Mouse (Mus musculus) midbrain, embryonic 10.5 days (tissue): ENCODE results near the gene Zfp827. TPM values are rescaled to one million over a fixed set of nuclear protein-coding genes. Genes with fewer than 3 reads are reported as not detected.

Source experiments
- DNase-seq: peaks from one replicate; pipeline ENCODE4 v3.0.0-alpha.2; 2017; ENCODE audit warnings: low spot score
- H3K27ac ChIP-seq: fragments of 300-500 bp; sonication (generic); replicated peaks from 2 replicates; pipeline ENCODE4 v1.5.1; 2016; ENCODE audit warnings: mild to moderate bottlenecking
- H3K27me3 ChIP-seq: fragments of 300-500 bp; sonication (generic); 2 replicates; pipeline ENCODE4 v1.6.1; 2016; ENCODE audit warnings: low read depth, mild to moderate bottlenecking; ENCODE audit not compliant: poor library complexity, severe bottlenecking
- H3K36me3 ChIP-seq: fragments of 300-500 bp; sonication (generic); 2 replicates; pipeline ENCODE4 v1.6.1; 2016; ENCODE audit warnings: mild to moderate bottlenecking, moderate library complexity
- H3K4me1 ChIP-seq: fragments of 300-500 bp; sonication (generic); 2 replicates; pipeline ENCODE4 v1.6.1; 2016
- H3K4me3 ChIP-seq: fragments of 300-500 bp; sonication (generic); 2 replicates; pipeline ENCODE4 v1.5.1; 2016; ENCODE audit warnings: mild to moderate bottlenecking, moderate library complexity
- H3K9me3 ChIP-seq: fragments of 300-500 bp; sonication (generic); replicated peaks from 2 replicates; pipeline ENCODE4 v1.6.1; 2016; ENCODE audit warnings: mild to moderate bottlenecking
- WGBS: fragments of 180-500 bp; shearing (Covaris S2); methylation state at CpG from one replicate; pipeline ENCODE4 v1.1.7; 2016; 5-methylcytosine and 5-hydroxymethylcytosine counted together
- polyA plus RNA-seq: library from polyadenylated mRNA; unstranded; fragments of >200 nt; fragmentation: Nextera tagmentation; extraction: Ambion mirVana; gene quantifications from 2 replicates; pipeline ENCODE4 v1.2.1, GENCODE M21; 2016

Gene Zfp827
- polyA plus RNA-seq, 1 experiment from 2014 or later: 4.5 TPM

DNA sequence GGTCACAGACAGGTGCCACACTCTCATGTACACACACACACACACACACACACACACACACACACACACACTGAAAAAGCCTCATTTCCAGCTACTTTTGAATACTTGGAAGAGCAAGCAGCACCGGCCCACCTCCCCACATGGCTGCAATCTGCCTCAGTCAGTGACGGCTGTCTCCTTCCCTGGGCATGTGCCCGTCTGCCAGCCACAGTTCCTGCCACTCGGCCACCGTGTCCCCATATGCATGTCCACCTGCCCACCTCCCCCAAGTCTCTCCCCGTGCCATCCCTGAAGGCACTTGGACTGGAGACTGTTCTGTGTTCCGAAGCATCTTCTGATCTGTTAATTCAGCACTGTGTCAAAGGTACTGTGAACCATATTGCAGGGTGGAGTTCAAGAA is 9.8 kb downstream of the Zfp827 start:
- Histone ChIP-seq H3K36me3 (peaks cover 30% of the 10 kb centered on the region), H3K4me3 (no peak overlapping the region), H3K27me3 (no peaks in the 10 kb centered on the region), H3K27ac (no peak overlapping the region), H3K4me1 (peaks cover 13% of the 10 kb centered on the region), H3K9me3 (no peaks in the 10 kb centered on the region)
- WGBS: 93% methylated on average over 7 of the region's 7 CpGs
- no peak for DNase-seq

DNA sequence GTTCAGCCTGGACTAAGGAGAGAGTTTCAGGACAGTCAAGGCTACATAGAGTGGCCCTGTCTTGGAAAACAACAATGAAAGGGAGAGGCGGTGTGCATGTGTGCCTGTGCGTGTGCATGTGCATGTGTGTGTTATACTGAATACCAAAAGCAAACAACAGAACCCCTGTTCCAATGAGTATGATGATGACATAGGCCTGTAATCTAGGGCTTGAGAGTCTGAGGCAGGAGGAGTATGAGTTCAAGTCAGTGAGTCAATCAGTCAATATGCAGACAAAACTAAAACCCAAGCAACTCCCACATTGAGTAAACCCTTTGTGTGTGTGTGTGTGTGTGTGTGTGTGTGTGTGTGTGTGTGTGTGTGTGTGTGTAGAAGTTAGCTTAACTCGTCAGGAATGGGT is 13.2 kb downstream of the Zfp827 start:
- WGBS: 85% methylated on average over 3 of the region's 3 CpGs
- Histone ChIP-seq H3K4me1 (0 out of 2 replicates have a peak, but pooled peaks cover under 1% of the 10 kb centered on the region), H3K36me3 (peaks cover 30% of the 10 kb centered on the region), H3K27ac (no peak overlapping the region), H3K4me3 (no peak overlapping the region), H3K9me3 (no peaks in the 10 kb centered on the region), H3K27me3 (no peaks in the 10 kb centered on the region)
- no peak for DNase-seq

GRCm38 (mm10) chr8:79042252-79042651 is 14.0 kb downstream of the Zfp827 start:
- 0 out of 2 replicates have a peak, but pooled peaks cover 3% of the 10 kb centered on the region for H3K4me1 ChIP-seq
- peaks cover 31% of the 10 kb centered on the region for H3K36me3 ChIP-seq
- 77% methylated on average over 3 of the region's 3 CpGs for whole genome bisulfite sequencing
- no peaks in the 10 kb centered on the region for H3K9me3 ChIP-seq
- H3K4me3 ChIP-seq: no peak overlapping the region
- H3K27ac ChIP-seq: no peak overlapping the region
- no peak for DNase-seq
- no peaks in the 10 kb centered on the region for H3K27me3 ChIP-seq

DNA sequence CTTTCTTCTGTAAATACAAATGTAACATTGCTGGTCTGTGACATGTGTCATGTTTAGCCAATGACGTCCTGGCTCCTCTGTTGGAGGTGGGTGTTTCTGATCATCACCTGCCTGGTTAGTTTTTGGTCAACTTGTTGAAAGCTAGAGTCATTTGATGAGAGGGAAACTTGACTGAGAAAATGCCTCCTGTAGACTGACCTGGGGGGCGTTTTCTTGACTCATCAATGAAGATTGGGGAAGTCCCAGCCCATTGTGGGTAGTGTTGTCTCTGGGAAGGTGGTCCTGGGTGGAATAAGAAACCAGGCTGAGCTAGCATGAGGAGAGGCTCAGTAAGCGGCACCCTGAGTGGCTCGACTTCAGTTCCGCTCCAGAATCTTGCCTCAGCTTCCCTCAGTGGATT is 16.4 kb downstream of the Zfp827 start:
- Histone ChIP-seq H3K27ac (no peak overlapping the region), H3K36me3 (peaks cover 29% of the 10 kb centered on the region), H3K4me1 (0 out of 2 replicates have a peak, but pooled peaks cover 3% of the 10 kb centered on the region), H3K4me3 (no peak overlapping the region), H3K9me3 (no peaks in the 10 kb centered on the region), H3K27me3 (no peaks in the 10 kb centered on the region)
- DNase-seq: no peak
- 93% methylated on average over 5 of the region's 5 CpGs for WGBS

GRCm38 (mm10) chr8:79046659-79047058 is 18.4 kb downstream of the Zfp827 start:
- no peak overlapping the region for H3K4me3 ChIP-seq
- WGBS: 86% methylated on average over 4 of the region's 4 CpGs
- 0 out of 2 replicates have a peak, but pooled peaks cover 3% of the 10 kb centered on the region for H3K4me1 ChIP-seq
- H3K9me3 ChIP-seq: no peaks in the 10 kb centered on the region
- H3K36me3 ChIP-seq: peaks cover 37% of the 10 kb centered on the region
- DNase-seq: no peak
- no peak overlapping the region for H3K27ac ChIP-seq
- no peaks in the 10 kb centered on the region for H3K27me3 ChIP-seq

GRCm38 (mm10) chr8:79048388-79049005 is 20.3 kb downstream of the Zfp827 start:
- no peaks in the 10 kb centered on the region for H3K27me3 ChIP-seq
- 0 out of 2 replicates have a peak, but pooled peaks cover 3% of the 10 kb centered on the region for H3K4me1 ChIP-seq
- DNase-seq: no peak
- peaks cover 49% of the 10 kb centered on the region for H3K36me3 ChIP-seq
- 89% methylated on average over 6 of the region's 6 CpGs for WGBS
- H3K4me3 ChIP-seq: no peak overlapping the region
- H3K27ac ChIP-seq: no peak overlapping the region
- H3K9me3 ChIP-seq: no peaks in the 10 kb centered on the region

GRCm38 (mm10) chr8:79054222-79054621 is 26.0 kb downstream of the Zfp827 start:
- Histone ChIP-seq H3K4me1 (no peaks in the 10 kb centered on the region), H3K9me3 (no peaks in the 10 kb centered on the region), H3K27me3 (no peaks in the 10 kb centered on the region), H3K27ac (no peak overlapping the region), H3K4me3 (no peak overlapping the region), H3K36me3 (peaks cover 43% of the 10 kb centered on the region)
- no peak for DNase-seq
- 92% methylated on average over 6 of the region's 6 CpGs for WGBS

DNA sequence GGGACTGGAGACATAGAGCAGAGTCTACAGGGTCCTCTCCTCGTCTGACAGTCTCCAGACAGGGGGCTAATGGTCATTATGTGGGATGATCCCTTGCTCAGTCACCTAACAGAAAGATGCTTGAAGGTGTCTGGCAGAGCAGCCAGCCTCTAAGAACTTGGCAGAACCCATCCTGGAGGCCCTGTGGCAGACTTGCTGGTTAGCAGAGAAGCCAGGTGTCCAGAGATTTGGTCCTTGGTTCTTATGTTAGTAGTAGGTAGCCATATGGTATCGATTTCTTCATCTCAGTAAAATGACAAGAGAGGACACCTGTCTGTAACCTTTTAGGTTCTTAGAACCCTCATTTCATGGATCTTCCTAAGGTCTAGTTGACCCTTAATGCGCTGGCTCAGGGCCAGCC is 28.9 kb downstream of the Zfp827 start:
- Histone ChIP-seq H3K4me3 (no peak overlapping the region), H3K36me3 (peaks cover 43% of the 10 kb centered on the region), H3K4me1 (no peaks in the 10 kb centered on the region), H3K27me3 (no peaks in the 10 kb centered on the region), H3K27ac (no peak overlapping the region), H3K9me3 (no peaks in the 10 kb centered on the region)
- 85% methylated on average over 3 of the region's 3 CpGs for WGBS
- no peak for DNase-seq

- H3K36me3 ChIP-seq: peaks cover 57% of the 10 kb centered on the region
These were observed 31.1 kb downstream of the Zfp827 start for GRCm38 (mm10) chr8:79059361-79059760.

DNA sequence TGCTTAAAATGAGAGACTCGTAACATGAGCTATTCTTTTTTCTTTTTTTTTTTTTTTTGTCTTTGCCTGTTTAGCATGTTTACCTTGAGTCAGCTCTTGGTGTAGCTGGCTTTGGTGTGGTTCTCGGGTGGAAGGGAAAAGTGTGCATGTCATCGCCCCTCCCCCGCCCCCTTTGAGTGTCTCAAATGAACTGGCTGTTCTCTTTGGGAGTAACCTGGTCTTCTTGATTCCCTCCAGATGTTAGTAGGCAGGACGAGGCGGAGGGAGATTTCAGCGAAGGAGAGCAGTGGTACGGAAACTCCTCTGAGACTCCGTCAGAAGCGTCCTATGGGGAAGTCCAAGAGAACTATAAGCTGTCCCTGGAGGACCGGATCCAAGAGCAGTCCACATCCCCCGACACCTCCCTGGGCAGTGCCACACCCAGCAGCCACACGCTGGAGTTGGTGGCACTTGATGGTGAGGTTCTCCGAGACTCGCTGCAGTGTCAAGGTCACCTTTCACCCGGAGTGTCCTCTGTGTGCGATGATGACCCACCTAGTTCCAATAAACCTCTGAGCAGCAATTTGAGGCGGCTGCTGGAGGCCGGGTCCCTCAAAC is 31.9 kb downstream of the Zfp827 start:
- Histone ChIP-seq H3K4me3 (no peak overlapping the region), H3K9me3 (no peaks in the 10 kb centered on the region), H3K4me1 (no peaks in the 10 kb centered on the region), H3K27ac (no peak overlapping the region), H3K27me3 (no peaks in the 10 kb centered on the region), H3K36me3 (peaks cover 53% of the 10 kb centered on the region)
- 83% methylated on average over 19 of the region's 19 CpGs for WGBS
- DNase-seq: no peak

More at GRCm38 (mm10) chr8:79059361-79059760, 31.1 kb downstream of the Zfp827 start:
- no peaks in the 10 kb centered on the region for H3K9me3 ChIP-seq
- WGBS: 86% methylated on average over 4 of the region's 4 CpGs
- no peaks in the 10 kb centered on the region for H3K4me1 ChIP-seq
- no peak overlapping the region for H3K27ac ChIP-seq
- H3K27me3 ChIP-seq: no peaks in the 10 kb centered on the region
- no peak overlapping the region for H3K4me3 ChIP-seq
- DNase-seq: no peak

- Histone ChIP-seq H3K27me3 (no peaks in the 10 kb centered on the region), H3K4me1 (no peaks in the 10 kb centered on the region), H3K27ac (no peak overlapping the region), H3K4me3 (no peak overlapping the region), H3K36me3 (peaks cover 86% of the 10 kb centered on the region), H3K9me3 (no peaks in the 10 kb centered on the region)
- no peak for DNase-seq
- WGBS: 84% methylated on average over 2 of the region's 2 CpGs
These were observed 37.7 kb downstream of the Zfp827 start for GRCm38 (mm10) chr8:79065924-79066323.

DNA sequence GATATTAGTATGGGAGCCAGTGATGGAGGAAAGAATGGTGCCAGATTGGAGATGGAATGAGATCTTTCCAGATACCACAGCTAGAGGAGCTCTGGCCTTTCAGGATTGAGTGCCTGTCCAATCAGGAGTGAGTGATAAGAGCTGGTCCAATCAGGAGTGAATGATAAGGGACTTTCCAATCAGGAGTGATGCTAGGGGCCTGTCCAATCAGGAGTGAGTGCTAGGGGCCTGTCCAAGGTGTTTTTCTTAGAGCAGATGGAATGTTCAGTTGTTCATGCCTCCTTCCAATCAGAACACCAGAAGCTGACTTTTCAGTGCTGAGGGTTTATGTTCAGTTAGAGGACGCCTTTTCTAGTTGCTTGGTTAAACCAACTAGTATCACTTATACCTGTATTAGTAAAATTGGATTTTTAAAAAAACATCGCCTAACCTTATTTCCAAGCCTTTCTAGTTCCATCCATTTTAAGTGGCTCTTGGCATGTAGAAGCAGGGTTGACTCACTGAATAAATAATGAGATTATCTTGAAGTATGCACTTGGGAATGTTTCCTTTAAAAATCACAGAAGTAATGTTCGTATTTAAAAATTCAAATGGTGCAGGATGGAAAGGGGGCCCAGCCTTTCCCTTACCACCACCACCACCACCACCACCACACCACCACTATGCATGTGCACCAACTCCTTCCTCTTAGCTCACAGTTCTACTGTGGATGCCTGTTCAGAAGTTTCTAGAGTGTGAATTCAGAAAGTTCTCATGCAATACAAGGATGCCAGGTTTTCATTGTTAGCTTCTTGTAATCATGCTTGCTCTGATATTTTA is 39.8 kb downstream of the Zfp827 start:
- Histone ChIP-seq H3K36me3 (peaks cover 85% of the 10 kb centered on the region), H3K27me3 (no peaks in the 10 kb centered on the region)

DNA sequence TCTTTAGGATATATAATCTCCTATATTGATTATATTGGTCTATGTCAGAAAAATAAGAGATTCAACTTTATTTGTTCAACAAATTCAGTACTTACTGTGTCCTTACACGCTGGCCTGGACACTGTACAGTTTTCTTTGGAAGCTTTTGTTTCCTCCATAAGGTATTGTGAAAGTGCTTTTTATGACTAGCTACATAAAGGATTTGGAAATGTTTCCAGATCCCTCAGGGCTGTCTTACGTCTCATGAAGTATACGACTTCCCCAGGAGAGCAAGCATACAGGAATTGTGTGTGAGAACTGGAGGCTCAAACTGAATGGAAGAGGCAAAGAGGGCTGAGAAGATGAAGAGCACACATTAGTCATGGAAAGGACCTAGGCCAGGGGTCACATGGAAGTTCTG is 45.1 kb downstream of the Zfp827 start:
- H3K36me3 ChIP-seq: peaks cover 89% of the 10 kb centered on the region
- H3K4me3 ChIP-seq: no peak overlapping the region
- H3K27me3 ChIP-seq: no peaks in the 10 kb centered on the region
- no peaks in the 10 kb centered on the region for H3K9me3 ChIP-seq
- H3K4me1 ChIP-seq: peaks cover 17% of the 10 kb centered on the region
- H3K27ac ChIP-seq: no peak overlapping the region
- no peak for DNase-seq
- 91% methylated on average over 3 of the region's 3 CpGs for WGBS

More for the DNA sequence above, 39.8 kb downstream of the Zfp827 start:
- H3K9me3 ChIP-seq: no peaks in the 10 kb centered on the region
- DNase-seq: no peak
- no peak overlapping the region for H3K27ac ChIP-seq
- WGBS: 91% methylated on average over 3 of the region's 3 CpGs
- H3K4me1 ChIP-seq: peaks cover 6% of the 10 kb centered on the region; the same call in 1 of the 2 replicates
- H3K4me3 ChIP-seq: no peak overlapping the region
